Comparison of ENCODE assay signal across 18 mouse cellular contexts in genomic region chr9:58283431-58283830, GRCm38 (mm10). TPM values are rescaled to one million over a fixed set of nuclear protein-coding genes. Genes with fewer than 3 reads are reported as not detected.
DNase-seq lines count a peak whose midpoint lies in the region; ATAC-seq and TF ChIP-seq lines count a peak whose summit lies in the region.
"Had no signal": no experiment of that assay in that cellular context is flagged by ENCODE, and none has a peak within 500 bp of the region (broad histone marks: within the 10 kb centered on the region; RNA-seq: fewer than 3 reads in every experiment).

No protein-coding gene starts in this region.

- H3K27me3 ChIP-seq in embryonic facial prominence, embryonic 12.5 days: no peaks in the 10 kb centered on the region
- H3K27me3 ChIP-seq in embryonic facial prominence, embryonic 10.5 days (replicated peaks; ENCODE audit: low read depth, poor library complexity, severe bottlenecking): no peaks in the 10 kb centered on the region
- no peaks in the 10 kb centered on the region for H3K27me3 ChIP-seq in heart, postnatal 0 days (ENCODE audit: control insufficient read depth, insufficient read depth, low read length)
- no peaks in the 10 kb centered on the region for H3K27me3 ChIP-seq in heart, embryonic 11.5 days (ENCODE audit: control insufficient read depth, insufficient read depth, low read length)
- H3K27me3 ChIP-seq in lung, postnatal 0 days (replicated peaks; ENCODE audit: insufficient read depth, low read length): no peaks in the 10 kb centered on the region
- no peaks in the 10 kb centered on the region for H3K27me3 ChIP-seq in myocyte (ENCODE audit: control insufficient read depth, insufficient read depth, insufficient read length)
- H3K27me3 ChIP-seq: midbrain, embryonic 15.5 days had no signal

- H3K36me3 ChIP-seq in embryonic facial prominence, embryonic 12.5 days: peaks cover 2% of the 10 kb centered on the region; the same call in 1 of the 2 replicates
- H3K36me3 ChIP-seq in embryonic facial prominence, embryonic 10.5 days (replicated peaks): no peaks in the 10 kb centered on the region
- H3K36me3 ChIP-seq in heart, postnatal 0 days (replicated peaks; ENCODE audit: control insufficient read depth, insufficient read depth, low read length): no peaks in the 10 kb centered on the region
- no peaks in the 10 kb centered on the region for H3K36me3 ChIP-seq in heart, embryonic 11.5 days (ENCODE audit: control insufficient read depth, insufficient read depth, low read length)
- H3K36me3 ChIP-seq in lung, postnatal 0 days (ENCODE audit: insufficient read depth, low read length): no peaks in the 10 kb centered on the region
- H3K36me3 ChIP-seq in myocyte (ENCODE audit: control insufficient read depth, insufficient read depth): no peaks in the 10 kb centered on the region
- H3K36me3 ChIP-seq: midbrain, embryonic 15.5 days had no signal

- no peaks in the 10 kb centered on the region for H3K79me2 ChIP-seq in myocyte (ENCODE audit: control insufficient read depth, insufficient read depth)

- TF ChIP-seq POLR2A in myocyte (IDR thresholded peaks at IDR 0.05; ENCODE audit: insufficient read length, low read depth): no peak

- 59% methylated on average over 7 of the region's 7 CpGs for WGBS in embryonic facial prominence, embryonic 12.5 days
- WGBS in embryonic facial prominence, embryonic 10.5 days: 81% methylated on average over 7 of the region's 7 CpGs
- WGBS in heart, postnatal 0 days: 48% methylated on average over 7 of the region's 7 CpGs
- 72% methylated on average over 7 of the region's 7 CpGs for WGBS in heart, embryonic 11.5 days (ENCODE audit: insufficient replicate concordance)
- WGBS in lung, postnatal 0 days: 37% methylated on average over 7 of the region's 7 CpGs

- H3K9ac ChIP-seq in embryonic facial prominence, embryonic 12.5 days: no peak overlapping the region
- H3K9ac ChIP-seq in heart, postnatal 0 days (replicated peaks; ENCODE audit: low read depth, low read length): no peak overlapping the region
- no peak overlapping the region for H3K9ac ChIP-seq in heart, embryonic 11.5 days (ENCODE audit: low read depth, low read length)
- no peak overlapping the region for H3K9ac ChIP-seq in lung, postnatal 0 days (replicated peaks; ENCODE audit: low read depth)
- H3K9ac ChIP-seq: liver, embryonic 14.5 days; midbrain, embryonic 15.5 days had no signal

- no peak overlapping the region for H3ac ChIP-seq in myocyte (ENCODE audit: control insufficient read depth, insufficient read length)

- no peaks in the 10 kb centered on the region for H3K9me3 ChIP-seq in embryonic facial prominence, embryonic 12.5 days
- H3K9me3 ChIP-seq in embryonic facial prominence, embryonic 10.5 days: no peaks in the 10 kb centered on the region
- H3K9me3 ChIP-seq in heart, postnatal 0 days (replicated peaks; ENCODE audit: control insufficient read depth, low read length): no peaks in the 10 kb centered on the region
- H3K9me3 ChIP-seq in heart, embryonic 11.5 days (replicated peaks; ENCODE audit: control insufficient read depth, low read length): no peaks in the 10 kb centered on the region
- no peaks in the 10 kb centered on the region for H3K9me3 ChIP-seq in lung, postnatal 0 days (ENCODE audit: low read length)
- H3K9me3 ChIP-seq: midbrain, embryonic 15.5 days had no signal

- no peak for DNase-seq in embryonic facial prominence, embryonic 10.5 days (ENCODE audit: low spot score)
- DNase-seq in heart, postnatal 0 days (ENCODE audit: low spot score): peak; percentile 5
- DNase-seq in lung, postnatal 0 days (ENCODE audit: low spot score): peak; percentile 65
- DNase-seq in lung, postnatal 14 days: no peak
- DNase-seq in urinary bladder, postnatal 10 days (ENCODE audit: low spot score): no peak
- DNase-seq: adrenal gland, postnatal 14 days; cerebellum, adult 18-20 months; kidney, adult 9 months; layer of hippocampus, postnatal 36 days; thymus, postnatal 25 days had no signal

- peaks cover 5% of the 10 kb centered on the region; the same call in 1 of the 2 replicates for H3K4me1 ChIP-seq in embryonic facial prominence, embryonic 12.5 days
- H3K4me1 ChIP-seq in embryonic facial prominence, embryonic 10.5 days: no peaks in the 10 kb centered on the region
- H3K4me1 ChIP-seq in heart, postnatal 0 days (ENCODE audit: control insufficient read depth, insufficient read depth): 0 out of 2 replicates have a peak, but pooled peaks cover 3% of the 10 kb centered on the region
- peaks cover 15% of the 10 kb centered on the region; the same call in 1 of the 2 replicates for H3K4me1 ChIP-seq in heart, embryonic 11.5 days (ENCODE audit: control insufficient read depth, insufficient read depth, low read length)
- H3K4me1 ChIP-seq in lung, postnatal 0 days (ENCODE audit: insufficient read depth, low read depth, low read length): no peaks in the 10 kb centered on the region

- no peak overlapping the region for H3K4me2 ChIP-seq in embryonic facial prominence, embryonic 12.5 days (replicated peaks)
- H3K4me2 ChIP-seq in heart, postnatal 0 days (ENCODE audit: low read depth, low read length): no peak overlapping the region
- no peak overlapping the region for H3K4me2 ChIP-seq in heart, embryonic 11.5 days
- no peak overlapping the region for H3K4me2 ChIP-seq in lung, postnatal 0 days (replicated peaks; ENCODE audit: low read depth, low read length)
- peak overlapping the region; percentile 49 for H3K4me2 ChIP-seq in myocyte (ENCODE audit: low read depth)
- H3K4me2 ChIP-seq: midbrain, embryonic 15.5 days had no signal

- no peak for TF ChIP-seq CTCF in heart, postnatal 0 days (IDR thresholded peaks at IDR 0.05; ENCODE audit: low read depth)
- TF ChIP-seq CTCF in lung, postnatal 0 days (IDR thresholded peaks at IDR 0.05): no peak

- TF ChIP-seq EP300 in heart, postnatal 0 days (IDR thresholded peaks at IDR 0.05; ENCODE audit: low read depth): no peak
- no peak for TF ChIP-seq EP300 in lung, postnatal 0 days (IDR thresholded peaks at IDR 0.05)

- H3K4me3 ChIP-seq in embryonic facial prominence, embryonic 12.5 days: no peak overlapping the region
- no peak overlapping the region for H3K4me3 ChIP-seq in embryonic facial prominence, embryonic 10.5 days
- no peak overlapping the region for H3K4me3 ChIP-seq in heart, postnatal 0 days (ENCODE audit: low read depth, low read length)
- no peak overlapping the region for H3K4me3 ChIP-seq in heart, embryonic 11.5 days (ENCODE audit: low read depth, low read length)
- H3K4me3 ChIP-seq in lung, postnatal 0 days (ENCODE audit: low read depth, low read length): no peak overlapping the region
- H3K4me3 ChIP-seq in myocyte: no peak overlapping the region
- H3K4me3 ChIP-seq: midbrain, embryonic 15.5 days had no signal

- H3K27ac ChIP-seq in embryonic facial prominence, embryonic 12.5 days: 0 out of 2 replicates have a peak overlapping the region, but pooled peaks have one; percentile 20
- no peak overlapping the region for H3K27ac ChIP-seq in embryonic facial prominence, embryonic 10.5 days (replicated peaks)
- H3K27ac ChIP-seq in heart, postnatal 0 days (ENCODE audit: low read depth): peak overlapping the region; percentile 10; the same call in 1 of the 2 replicates
- no peak overlapping the region for H3K27ac ChIP-seq in heart, embryonic 11.5 days (ENCODE audit: low read depth, low read length)
- no peak overlapping the region; the same call in 1 of the 2 replicates for H3K27ac ChIP-seq in lung, postnatal 0 days (ENCODE audit: low read length)
- H3K27ac ChIP-seq: liver, embryonic 14.5 days; midbrain, embryonic 15.5 days had no signal

- no peak for ATAC-seq in embryonic facial prominence, embryonic 12.5 days (ENCODE audit: insufficient number of reproducible peaks, insufficient read depth, low FRiP score, low TSS enrichment)
- no peak for ATAC-seq in heart, postnatal 0 days (ENCODE audit: insufficient read depth, low read depth)
- no peak for ATAC-seq in heart, embryonic 11.5 days (replicated peaks; ENCODE audit: insufficient number of reproducible peaks, low FRiP score, low TSS enrichment)
- ATAC-seq in lung, postnatal 0 days: peak; percentile 67
- ATAC-seq: forebrain, embryonic 14.5 days; inflammation-experienced regulatory T-cells, adult 6 months; midbrain, embryonic 15.5 days had no signal

TF ChIP-seq in myocyte, 11 proteins besides CTCF, POLR2A, EP300 and RAD21 (continues in another document):
- TF ChIP-seq MAX (IDR thresholded peaks at IDR 0.05; ENCODE audit: low read depth) (no peak), MYOG (IDR thresholded peaks at IDR 0.05; ENCODE audit: control insufficient read depth in 1 of 3, insufficient read depth in 1 of 3, insufficient read length in 2 of 3, low read depth in 2 of 3) (no peak)

RNA-seq across cellular contexts. Expression of gene Loxl1, which starts 29.6 kb away (rescaled TPM):
- 27.5 and 29.3 TPM in 2 replicates for polyA plus RNA-seq in embryonic facial prominence, embryonic 12.5 days (2016; fragmentation: Nextera tagmentation; extraction: Ambion mirVana)
- polyA plus RNA-seq in embryonic facial prominence, embryonic 10.5 days (2016; fragmentation: Nextera tagmentation; extraction: Ambion mirVana): 7.0 and 11.9 TPM in 2 replicates
- 44.1 and 61.7 TPM in 2 replicates for total RNA-seq in heart, postnatal 0 days (2014; rRNA removed; ENCODE audit: low replicate concordance)
- 39.2 and 40.7 TPM in 2 replicates for polyA plus RNA-seq in heart, postnatal 0 days (2015; fragmentation: Nextera tagmentation; extraction: Ambion mirVana)
- polyA plus RNA-seq in heart, embryonic 11.5 days (2014; fragmentation: Nextera tagmentation; extraction: Ambion mirVana): 36.8 and 37.8 TPM in 2 replicates
- 121 and 122 TPM in 2 replicates for polyA plus RNA-seq in lung, postnatal 0 days (2015; fragmentation: Nextera tagmentation; extraction: Ambion mirVana)
- 46.1 TPM for polyA plus RNA-seq in myocyte (2012; fragmentation: generic; extraction: Trizol)
- total RNA-seq: granulocyte monocyte progenitor cell, adult 5-6 weeks had no signal
- polyA plus RNA-seq: inflammation-experienced regulatory T-cells, adult 6 months had no signal

RNA-seq across cellular contexts. Expression of gene Stoml1, which starts 30.5 kb away (rescaled TPM):
- polyA plus RNA-seq in embryonic facial prominence, embryonic 12.5 days (2016; fragmentation: Nextera tagmentation; extraction: Ambion mirVana): 40.9 and 44.2 TPM in 2 replicates
- polyA plus RNA-seq in embryonic facial prominence, embryonic 10.5 days (2016; fragmentation: Nextera tagmentation; extraction: Ambion mirVana): 28.4 and 30.2 TPM in 2 replicates
- 16.4 and 52.8 TPM in 2 replicates for total RNA-seq in heart, postnatal 0 days (2014; rRNA removed; ENCODE audit: low replicate concordance)
- 21.7 and 23.3 TPM in 2 replicates for polyA plus RNA-seq in heart, postnatal 0 days (2015; fragmentation: Nextera tagmentation; extraction: Ambion mirVana)
- polyA plus RNA-seq in heart, embryonic 11.5 days (2014; fragmentation: Nextera tagmentation; extraction: Ambion mirVana): 19.4 and 22.2 TPM in 2 replicates
- polyA plus RNA-seq in lung, postnatal 0 days (2015; fragmentation: Nextera tagmentation; extraction: Ambion mirVana): 30.8 and 34.3 TPM in 2 replicates
- 37.9 TPM for polyA plus RNA-seq in myocyte (2012; fragmentation: generic; extraction: Trizol)

RNA-seq across cellular contexts. Expression of gene Pml, which starts 33.8 kb away (rescaled TPM):
- 14.0 and 16.0 TPM in 2 replicates for polyA plus RNA-seq in embryonic facial prominence, embryonic 12.5 days (2016; fragmentation: Nextera tagmentation; extraction: Ambion mirVana)
- 17.2 and 17.6 TPM in 2 replicates for polyA plus RNA-seq in embryonic facial prominence, embryonic 10.5 days (2016; fragmentation: Nextera tagmentation; extraction: Ambion mirVana)
- total RNA-seq in heart, postnatal 0 days (2014; rRNA removed; ENCODE audit: low replicate concordance): 11.4 and 15.0 TPM in 2 replicates
- polyA plus RNA-seq in heart, postnatal 0 days (2015; fragmentation: Nextera tagmentation; extraction: Ambion mirVana): 5.2 and 5.6 TPM in 2 replicates
- polyA plus RNA-seq in heart, embryonic 11.5 days (2014; fragmentation: Nextera tagmentation; extraction: Ambion mirVana): 13.5 and 15.5 TPM in 2 replicates
- polyA plus RNA-seq in lung, postnatal 0 days (2015; fragmentation: Nextera tagmentation; extraction: Ambion mirVana): 6.4 and 6.8 TPM in 2 replicates
- 15.5 TPM for polyA plus RNA-seq in myocyte (2012; fragmentation: generic; extraction: Trizol)

Comparison
In these comparisons a context has a peak if more than half of its experiments do, and no peak if none do; other contexts are left out.
1. H3K27ac ChIP-seq: peak in embryonic facial prominence, embryonic 12.5 days (single experiment) and heart, postnatal 0 days (single experiment); none in embryonic facial prominence, embryonic 10.5 days (single experiment), heart, embryonic 11.5 days (single experiment) and lung, postnatal 0 days (single experiment).
2. DNase-seq: peak in heart, postnatal 0 days (single experiment) and lung, postnatal 0 days (single experiment); none in embryonic facial prominence, embryonic 10.5 days (single experiment), lung, postnatal 14 days (single experiment) and urinary bladder, postnatal 10 days (single experiment).